Mouse (Mus musculus): Measurements from ENCODE around the gene Ppp2r5c. TPM values are rescaled to one million over a fixed set of nuclear protein-coding genes. Genes with fewer than 3 reads are reported as not detected.

Ppp2r5c gene
- polyA plus RNA-seq, 1 experiment from 2014 or later: 126 TPM

- Histone ChIP-seq H3K4me3 (replicated peaks; ENCODE audit: low read depth, low read length) (no peak overlapping the region), H3K27me3 (ENCODE audit: insufficient read depth, low read length) (no peaks in the 10 kb centered on the region), H3K9me3 (replicated peaks; ENCODE audit: low read length) (no peaks in the 10 kb centered on the region), H3K27ac (no peak overlapping the region), H3K36me3 (ENCODE audit: insufficient read depth, low read length) (0 out of 2 replicates have a peak, but pooled peaks cover 4% of the 10 kb centered on the region), H3K4me1 (replicated peaks; ENCODE audit: insufficient read depth, low read length) (peaks cover 8% of the 10 kb centered on the region; the same call in 1 of the 2 replicates), H3K9ac (ENCODE audit: low read depth, low read length) (no peak overlapping the region), H3K4me2 (ENCODE audit: low read length) (no peak overlapping the region)
- ATAC-seq (replicated peaks; ENCODE audit: low FRiP score, low read depth) (no peak), DNase-seq (ENCODE audit: low spot score) (no peak)
- WGBS: 64% methylated on average over 8 of the region's 8 CpGs
- no peak for TF ChIP-seq CTCF (IDR thresholded peaks at IDR 0.05; ENCODE audit: low read depth)
Observed at GRCm38 (mm10) chr12:110541001-110541400, 94.1 kb downstream of the Ppp2r5c start.

GRCm38 (mm10) chr12:110541528-110541927 lies 94.6 kb downstream of the Ppp2r5c start:
- no peak for DNase-seq (ENCODE audit: low spot score)
- Histone ChIP-seq H3K36me3 (ENCODE audit: insufficient read depth, low read length) (0 out of 2 replicates have a peak, but pooled peaks cover 8% of the 10 kb centered on the region), H3K27ac (no peak overlapping the region), H3K4me3 (replicated peaks; ENCODE audit: low read depth, low read length) (no peak overlapping the region), H3K9ac (ENCODE audit: low read depth, low read length) (no peak overlapping the region), H3K4me1 (replicated peaks; ENCODE audit: insufficient read depth, low read length) (0 out of 2 replicates have a peak, but pooled peaks cover 8% of the 10 kb centered on the region), H3K27me3 (ENCODE audit: insufficient read depth, low read length) (no peaks in the 10 kb centered on the region), H3K4me2 (ENCODE audit: low read length) (no peak overlapping the region), H3K9me3 (replicated peaks; ENCODE audit: low read length) (no peaks in the 10 kb centered on the region)
- ATAC-seq (replicated peaks; ENCODE audit: low FRiP score, low read depth): no peak
- no peak for TF ChIP-seq CTCF (IDR thresholded peaks at IDR 0.05; ENCODE audit: low read depth)
- WGBS: 73% methylated on average over 5 of the region's 5 CpGs

DNA sequence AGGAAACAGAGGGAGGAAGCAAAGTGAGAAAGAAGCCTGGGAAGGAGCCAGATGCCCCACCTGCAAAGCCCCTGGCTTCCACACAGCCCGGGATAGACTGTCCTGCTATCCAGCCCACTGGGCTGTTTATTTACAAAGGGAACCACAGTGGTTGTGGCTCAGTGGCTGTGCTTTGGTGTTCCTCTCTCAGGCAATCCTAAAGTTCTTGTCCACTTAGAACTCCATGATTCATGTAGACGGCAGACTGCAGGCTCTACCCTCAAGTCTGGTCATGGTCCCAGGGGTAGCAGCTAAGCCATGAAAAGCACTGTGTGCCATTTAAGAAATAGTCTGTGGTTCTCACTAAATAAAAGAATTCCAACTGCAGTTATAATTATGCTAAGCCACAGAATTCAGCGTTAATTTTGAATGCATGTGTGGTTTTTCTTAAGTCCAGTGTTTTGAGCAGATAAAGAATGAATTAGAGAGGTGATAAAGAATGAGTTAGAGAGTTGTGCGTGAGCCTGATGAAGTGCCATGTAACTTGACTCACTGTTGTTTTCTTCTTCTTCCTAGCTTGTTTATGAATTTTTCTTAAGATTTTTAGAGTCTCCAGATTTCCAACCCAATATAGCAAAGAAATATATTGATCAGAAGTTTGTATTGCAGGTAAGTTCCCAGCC lies 98.3 kb downstream of the Ppp2r5c start:
- Histone ChIP-seq H3K36me3 (ENCODE audit: insufficient read depth, low read length) (peaks cover 30% of the 10 kb centered on the region), H3K4me1 (replicated peaks; ENCODE audit: insufficient read depth, low read length) (0 out of 2 replicates have a peak, but pooled peaks cover 4% of the 10 kb centered on the region), H3K4me3 (replicated peaks; ENCODE audit: low read depth, low read length) (no peak overlapping the region), H3K27ac (no peak overlapping the region), H3K27me3 (ENCODE audit: insufficient read depth, low read length) (no peaks in the 10 kb centered on the region), H3K9ac (ENCODE audit: low read depth, low read length) (no peak overlapping the region), H3K4me2 (ENCODE audit: low read length) (no peak overlapping the region), H3K9me3 (replicated peaks; ENCODE audit: low read length) (no peaks in the 10 kb centered on the region)
- no peak for ATAC-seq (replicated peaks; ENCODE audit: low FRiP score, low read depth)
- DNase-seq (ENCODE audit: low spot score): no peak
- 67% methylated on average over 4 of the region's 4 CpGs for WGBS
- no peak for TF ChIP-seq CTCF (IDR thresholded peaks at IDR 0.05; ENCODE audit: low read depth)

DNA sequence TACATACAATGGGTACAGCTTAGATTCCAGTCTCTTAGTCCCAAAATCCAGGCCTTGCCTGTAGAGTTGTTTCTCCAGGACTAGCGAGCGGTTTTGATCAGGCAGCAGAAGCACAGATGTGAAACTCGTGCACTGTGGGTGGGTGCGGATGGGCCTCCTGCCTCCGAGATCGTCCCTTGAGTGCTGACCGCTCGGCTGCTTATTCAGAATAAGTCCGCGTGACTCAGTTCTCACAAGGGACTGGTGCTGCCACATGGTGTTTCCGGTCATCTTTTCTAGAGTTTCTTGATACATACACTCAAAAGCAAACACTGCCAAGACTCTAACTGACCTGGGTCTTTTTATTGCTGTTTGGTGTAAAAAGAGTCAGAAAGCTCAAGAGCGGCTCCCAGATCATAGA lies 100.7 kb downstream of the Ppp2r5c start:
- no peak for TF ChIP-seq CTCF (IDR thresholded peaks at IDR 0.05; ENCODE audit: low read depth)
- no peak for ATAC-seq (replicated peaks; ENCODE audit: low FRiP score, low read depth)
- Histone ChIP-seq H3K9ac (ENCODE audit: low read depth, low read length) (no peak overlapping the region), H3K27me3 (ENCODE audit: insufficient read depth, low read length) (no peaks in the 10 kb centered on the region), H3K4me3 (replicated peaks; ENCODE audit: low read depth, low read length) (no peak overlapping the region), H3K9me3 (replicated peaks; ENCODE audit: low read length) (no peaks in the 10 kb centered on the region), H3K4me1 (replicated peaks; ENCODE audit: insufficient read depth, low read length) (no peaks in the 10 kb centered on the region), H3K36me3 (ENCODE audit: insufficient read depth, low read length) (peaks cover 33% of the 10 kb centered on the region), H3K27ac (no peak overlapping the region), H3K4me2 (ENCODE audit: low read length) (no peak overlapping the region)
- WGBS: 95% methylated on average over 12 of the region's 12 CpGs
- no peak for DNase-seq (ENCODE audit: low spot score)

DNA sequence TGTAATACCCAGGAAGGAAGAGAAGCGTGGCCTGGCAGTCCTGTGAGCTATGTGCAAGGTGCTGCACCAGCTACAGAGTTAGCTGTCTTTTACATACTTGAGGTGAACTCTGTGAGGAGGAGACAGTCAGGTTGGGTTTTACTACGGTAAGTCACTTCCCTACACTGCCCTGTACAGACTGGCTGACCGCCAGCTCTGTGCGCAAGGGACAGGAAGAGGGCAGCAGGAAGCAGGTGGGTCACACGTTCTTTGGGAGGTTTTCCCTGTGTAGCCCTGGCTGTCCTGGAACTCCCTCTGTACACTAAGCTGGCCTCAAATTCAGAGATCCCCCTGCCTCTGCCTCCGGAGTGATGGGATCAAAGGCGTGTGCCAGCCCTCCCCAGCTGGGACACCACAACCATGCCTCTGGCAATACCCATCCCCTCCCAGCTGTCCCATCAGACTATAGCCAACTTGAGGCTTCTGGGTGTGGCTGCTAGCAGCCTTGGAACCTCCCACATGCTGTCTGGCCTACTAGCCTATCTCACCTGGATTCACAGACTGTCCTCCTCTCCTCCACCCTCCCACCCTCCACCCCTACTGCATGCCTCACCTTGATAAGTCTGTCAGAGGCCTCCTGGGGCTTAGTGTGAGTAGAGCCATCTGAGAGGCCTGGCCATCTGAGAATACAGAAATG lies 102.7 kb downstream of the Ppp2r5c start:
- Histone ChIP-seq H3K4me2 (ENCODE audit: low read length) (no peak overlapping the region), H3K9ac (ENCODE audit: low read depth, low read length) (no peak overlapping the region), H3K4me3 (replicated peaks; ENCODE audit: low read depth, low read length) (no peak overlapping the region), H3K27me3 (ENCODE audit: insufficient read depth, low read length) (no peaks in the 10 kb centered on the region), H3K4me1 (replicated peaks; ENCODE audit: insufficient read depth, low read length) (no peaks in the 10 kb centered on the region), H3K27ac (no peak overlapping the region), H3K9me3 (replicated peaks; ENCODE audit: low read length) (no peaks in the 10 kb centered on the region), H3K36me3 (ENCODE audit: insufficient read depth, low read length) (peaks cover 51% of the 10 kb centered on the region)
- DNase-seq (ENCODE audit: low spot score) (no peak), ATAC-seq (replicated peaks; ENCODE audit: low FRiP score, low read depth) (peak; percentile 43; the same call in 1 of the 2 replicates)
- no peak for TF ChIP-seq CTCF (IDR thresholded peaks at IDR 0.05; ENCODE audit: low read depth)
- WGBS: 70% methylated on average over 7 of the region's 7 CpGs

DNA sequence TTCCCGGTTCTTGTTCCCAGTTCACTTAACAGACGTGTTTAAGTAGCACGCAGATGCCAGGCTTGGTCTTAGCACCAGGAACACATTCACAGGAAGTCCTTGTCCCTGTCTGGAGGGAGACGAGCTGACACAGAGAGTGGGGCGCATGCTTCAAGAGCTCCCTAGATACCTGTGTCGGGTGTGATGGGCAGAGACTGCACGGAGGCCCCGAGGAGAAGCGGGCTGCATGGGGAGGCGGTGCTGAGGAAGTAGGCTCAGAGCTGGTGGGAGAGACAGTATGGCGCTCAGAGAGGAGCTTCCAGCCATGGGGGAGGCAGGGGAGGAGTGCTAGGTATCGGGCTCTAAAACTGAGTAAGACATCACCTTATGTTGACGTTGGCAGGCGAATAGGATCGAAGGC lies 103.4 kb downstream of the Ppp2r5c start:
- H3K27me3 ChIP-seq (ENCODE audit: insufficient read depth, low read length): no peaks in the 10 kb centered on the region
- H3K4me2 ChIP-seq (ENCODE audit: low read length): no peak overlapping the region
- no peak overlapping the region for H3K4me3 ChIP-seq (replicated peaks; ENCODE audit: low read depth, low read length)
- peaks cover 54% of the 10 kb centered on the region for H3K36me3 ChIP-seq (ENCODE audit: insufficient read depth, low read length)
- WGBS: 86% methylated on average over 15 of the region's 15 CpGs
- no peak overlapping the region for H3K27ac ChIP-seq
- no peaks in the 10 kb centered on the region for H3K4me1 ChIP-seq (replicated peaks; ENCODE audit: insufficient read depth, low read length)
- ATAC-seq (replicated peaks; ENCODE audit: low FRiP score, low read depth) (no peak), DNase-seq (ENCODE audit: low spot score) (no peak)
- no peaks in the 10 kb centered on the region for H3K9me3 ChIP-seq (replicated peaks; ENCODE audit: low read length)
- H3K9ac ChIP-seq (ENCODE audit: low read depth, low read length): no peak overlapping the region
- TF ChIP-seq CTCF (IDR thresholded peaks at IDR 0.05; ENCODE audit: low read depth): no peak
